Mouse (Mus musculus): ENCODE data around the gene Rnpepl1. TPM values are rescaled to one million over a fixed set of nuclear protein-coding genes. Genes with fewer than 3 reads are reported as not detected.
A peak's percentile ranks its signal among the peaks of the same experiment; 100 is the strongest.
"Not testable (repeated sequence)": the region's sequence is repeated elsewhere in the genome, so short reads cannot be mapped to it uniquely, and the experiment has no call there.

The Rnpepl1 gene
- polyA plus RNA-seq, 1 experiment, result 31.1 TPM

DNA sequence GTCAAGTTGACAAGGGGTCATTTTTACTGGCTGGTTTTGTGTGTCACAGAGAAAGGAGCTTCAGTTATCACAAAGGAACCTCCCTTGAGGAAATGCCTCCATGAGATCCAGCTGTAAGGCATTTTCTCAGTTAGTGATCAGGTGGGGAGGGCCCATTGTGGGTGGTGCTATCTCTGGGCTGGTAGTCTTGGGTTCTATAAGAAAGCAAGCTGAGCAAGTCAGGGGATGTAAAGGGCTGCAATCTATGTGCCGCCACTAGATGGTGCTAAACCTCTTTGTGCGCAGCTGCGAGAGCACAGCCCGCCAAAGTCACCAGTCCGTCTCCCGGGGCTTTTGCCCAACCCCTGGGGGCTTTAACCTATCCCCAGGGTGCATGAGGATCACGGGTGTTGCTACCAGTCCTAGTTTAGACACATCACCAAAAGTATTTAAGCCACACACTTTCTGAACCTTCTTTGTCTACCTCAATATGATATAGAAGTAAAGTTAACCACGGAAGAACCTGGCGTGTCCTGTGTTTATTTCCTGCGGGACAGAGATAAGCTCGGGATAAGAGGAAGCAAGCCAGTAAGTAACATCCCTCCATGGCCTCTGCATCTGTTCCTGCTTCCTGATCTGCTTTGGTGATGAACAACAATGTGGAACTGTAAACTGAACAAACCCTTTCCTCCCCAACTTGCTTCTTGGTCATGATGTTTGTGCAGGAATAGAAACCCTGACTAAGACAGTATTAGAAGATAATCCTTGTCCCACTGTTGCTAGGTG, 46.2 kb downstream of the Rnpepl1 start:
- not testable (repeated sequence) for H3K9me3 ChIP-seq (replicated peaks; ENCODE audit: control insufficient read depth, insufficient read depth, low read length, poor library complexity, severe bottlenecking); H3K36me3 ChIP-seq (ENCODE audit: control insufficient read depth, insufficient read depth, low read length, poor library complexity, severe bottlenecking); H3K27me3 ChIP-seq (ENCODE audit: control insufficient read depth, insufficient read depth, low read length, poor library complexity, severe bottlenecking); H3K4me3 ChIP-seq (ENCODE audit: low read depth, low read length); H3K9ac ChIP-seq (ENCODE audit: low read depth, poor library complexity, severe bottlenecking); H3K27ac ChIP-seq (ENCODE audit: insufficient read depth, low read length); H3K4me1 ChIP-seq (ENCODE audit: control insufficient read depth, insufficient read depth, low read length)
- peak; percentile 36 for TF ChIP-seq CTCF (IDR thresholded peaks at IDR 0.05; ENCODE audit: low read depth, low read length)

DNA sequence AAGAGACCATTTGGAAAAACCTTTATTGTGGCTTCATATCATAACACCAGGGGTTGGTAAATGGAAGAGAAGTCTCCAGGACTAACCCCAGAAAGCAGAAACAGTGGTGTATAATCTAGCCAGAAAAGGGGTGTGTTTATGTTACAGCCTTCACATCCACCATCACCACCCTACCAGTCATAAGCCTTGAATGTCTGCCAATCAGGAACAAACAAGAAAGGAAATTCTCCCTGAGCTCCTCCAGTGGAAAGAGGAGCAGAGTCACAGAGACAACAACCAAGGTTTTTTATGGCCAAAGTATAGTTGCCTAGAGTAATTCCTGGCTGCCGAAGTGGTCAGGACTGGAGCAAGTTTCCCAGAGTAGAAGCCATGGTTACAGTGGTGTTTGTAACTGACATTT, 48.4 kb downstream of the Rnpepl1 start:
- Histone ChIP-seq H3K27me3 (ENCODE audit: control insufficient read depth, insufficient read depth, low read length, poor library complexity, severe bottlenecking) (no peaks in the 10 kb centered on the region), H3K9ac (ENCODE audit: low read depth, poor library complexity, severe bottlenecking) (no peak overlapping the region), H3K36me3 (ENCODE audit: control insufficient read depth, insufficient read depth, low read length, poor library complexity, severe bottlenecking) (no peaks in the 10 kb centered on the region), H3K9me3 (replicated peaks; ENCODE audit: control insufficient read depth, insufficient read depth, low read length, poor library complexity, severe bottlenecking) (no peaks in the 10 kb centered on the region), H3K4me1 (ENCODE audit: control insufficient read depth, insufficient read depth, low read length) (no peaks in the 10 kb centered on the region), H3K4me3 (ENCODE audit: low read depth, low read length) (no peak overlapping the region), H3K27ac (ENCODE audit: insufficient read depth, low read length) (no peak overlapping the region)
- TF ChIP-seq CTCF (IDR thresholded peaks at IDR 0.05; ENCODE audit: low read depth, low read length), result no peak
- no peak for TF ChIP-seq EP300 (IDR thresholded peaks at IDR 0.05; ENCODE audit: insufficient read depth, low read depth, low read length)
- no peak for TF ChIP-seq POLR2A (IDR thresholded peaks at IDR 0.05; ENCODE audit: insufficient read depth, low read length)

DNA sequence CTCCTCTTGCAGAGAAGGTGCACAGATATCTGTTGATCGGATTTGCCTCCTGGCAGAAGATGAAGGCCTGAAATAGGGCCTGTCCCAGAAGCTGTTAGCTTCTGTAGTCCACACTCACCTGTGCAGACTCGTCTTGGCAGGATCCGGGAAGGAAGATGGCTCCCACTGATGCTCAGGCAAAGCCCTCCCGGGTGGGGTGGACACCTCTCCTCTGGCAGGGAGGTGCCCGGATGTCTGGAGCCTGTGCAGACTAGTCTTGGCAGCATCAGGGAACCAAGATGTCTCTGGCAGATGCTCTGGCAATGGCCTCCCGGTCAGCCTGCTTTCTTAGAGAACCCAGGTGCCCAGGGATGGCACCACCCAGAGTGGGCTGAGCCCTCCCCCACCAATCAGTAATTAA, 60.2 kb downstream of the Rnpepl1 start:
- not testable (repeated sequence) for H3K27ac ChIP-seq (ENCODE audit: insufficient read depth, low read length); H3K27me3 ChIP-seq (ENCODE audit: control insufficient read depth, insufficient read depth, low read length, poor library complexity, severe bottlenecking); H3K9me3 ChIP-seq (replicated peaks; ENCODE audit: control insufficient read depth, insufficient read depth, low read length, poor library complexity, severe bottlenecking); H3K9ac ChIP-seq (ENCODE audit: low read depth, poor library complexity, severe bottlenecking); H3K36me3 ChIP-seq (ENCODE audit: control insufficient read depth, insufficient read depth, low read length, poor library complexity, severe bottlenecking); H3K4me3 ChIP-seq (ENCODE audit: low read depth, low read length); H3K4me1 ChIP-seq (ENCODE audit: control insufficient read depth, insufficient read depth, low read length)

DNA sequence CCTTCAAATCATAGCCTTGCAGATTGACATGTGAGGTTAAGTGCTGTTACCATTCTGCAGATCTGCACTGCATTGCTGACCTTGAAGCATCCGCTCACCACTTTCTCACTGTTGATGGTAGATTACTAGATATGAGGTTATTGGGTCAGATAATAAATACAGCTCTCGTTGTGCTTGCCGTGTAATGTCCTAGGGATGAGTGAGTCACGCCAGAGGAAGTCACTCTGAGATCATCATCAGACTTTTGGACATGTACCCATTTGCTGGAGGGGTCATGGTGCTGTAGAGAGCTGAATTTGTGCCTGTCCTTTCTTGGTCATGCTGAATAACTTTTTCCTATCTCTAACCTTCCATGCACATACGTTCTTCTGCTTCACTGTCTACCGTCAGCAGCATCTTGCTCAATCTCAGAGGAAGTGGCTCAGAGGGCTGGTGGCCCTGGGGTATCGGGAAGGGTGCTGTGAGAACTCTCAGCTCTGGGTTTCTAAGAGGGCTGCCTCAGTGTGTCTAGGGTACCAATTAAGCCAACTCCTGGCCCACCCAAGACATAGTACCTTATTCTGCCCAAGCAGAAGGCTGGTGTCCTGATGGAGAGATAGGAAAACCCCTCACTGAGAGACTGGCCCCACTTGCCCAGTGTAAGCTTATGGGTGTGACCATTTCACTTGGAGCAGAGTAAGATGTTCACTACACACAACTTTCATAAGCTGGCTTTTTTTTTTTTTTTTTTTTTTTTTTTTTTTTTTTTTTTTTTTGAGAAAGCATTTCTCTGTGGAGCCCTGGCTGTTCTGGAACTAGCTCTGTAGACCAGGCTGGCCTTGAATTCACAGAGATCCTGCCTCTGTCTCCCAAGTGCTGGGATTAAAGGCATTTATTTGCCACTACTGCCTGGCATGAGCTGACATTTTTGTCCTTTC, 61.6 kb downstream of the Rnpepl1 start:
- no peak overlapping the region for H3K9ac ChIP-seq (ENCODE audit: low read depth, poor library complexity, severe bottlenecking)
- H3K9me3 ChIP-seq (replicated peaks; ENCODE audit: control insufficient read depth, insufficient read depth, low read length, poor library complexity, severe bottlenecking), result no peaks in the 10 kb centered on the region
- H3K27ac ChIP-seq (ENCODE audit: insufficient read depth, low read length), result no peak overlapping the region
- H3K27me3 ChIP-seq (ENCODE audit: control insufficient read depth, insufficient read depth, low read length, poor library complexity, severe bottlenecking), result no peaks in the 10 kb centered on the region
- no peaks in the 10 kb centered on the region for H3K36me3 ChIP-seq (ENCODE audit: control insufficient read depth, insufficient read depth, low read length, poor library complexity, severe bottlenecking)
- TF ChIP-seq CTCF (IDR thresholded peaks at IDR 0.05; ENCODE audit: low read depth, low read length), result no peak
- H3K4me1 ChIP-seq (ENCODE audit: control insufficient read depth, insufficient read depth, low read length), result no peaks in the 10 kb centered on the region
- H3K4me3 ChIP-seq (ENCODE audit: low read depth, low read length), result no peak overlapping the region

DNA sequence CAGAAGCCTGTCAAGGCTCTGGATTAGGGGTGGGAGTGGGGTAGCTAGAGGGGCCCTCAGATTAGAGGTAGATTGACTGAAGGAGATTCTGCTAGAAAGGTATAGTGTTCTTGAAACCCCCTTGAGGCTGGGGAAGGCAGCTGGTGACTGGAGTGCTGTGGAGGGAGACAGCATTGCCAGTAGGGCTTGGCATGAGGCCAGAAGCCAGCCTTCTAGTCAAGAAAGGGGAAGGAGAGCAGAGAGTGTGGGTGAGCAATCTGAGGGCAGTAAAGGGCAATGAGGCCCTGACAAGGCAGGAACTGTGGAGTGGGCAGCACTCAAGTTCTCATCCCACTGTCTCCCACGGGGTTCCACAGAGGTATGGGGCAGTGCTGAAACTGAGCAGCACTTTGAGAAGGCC, 62.3 kb downstream of the Rnpepl1 start:
- H3K36me3 ChIP-seq (ENCODE audit: control insufficient read depth, insufficient read depth, low read length, poor library complexity, severe bottlenecking), result no peaks in the 10 kb centered on the region
- H3K27ac ChIP-seq (ENCODE audit: insufficient read depth, low read length), result no peak overlapping the region
- no peaks in the 10 kb centered on the region for H3K27me3 ChIP-seq (ENCODE audit: control insufficient read depth, insufficient read depth, low read length, poor library complexity, severe bottlenecking)
- TF ChIP-seq CTCF (IDR thresholded peaks at IDR 0.05; ENCODE audit: low read depth, low read length) (no peak), EP300 (IDR thresholded peaks at IDR 0.05; ENCODE audit: insufficient read depth, low read depth, low read length) (no peak), POLR2A (IDR thresholded peaks at IDR 0.05; ENCODE audit: insufficient read depth, low read length) (no peak)
- H3K9me3 ChIP-seq (replicated peaks; ENCODE audit: control insufficient read depth, insufficient read depth, low read length, poor library complexity, severe bottlenecking), result no peaks in the 10 kb centered on the region
- no peaks in the 10 kb centered on the region for H3K4me1 ChIP-seq (ENCODE audit: control insufficient read depth, insufficient read depth, low read length)
- no peak overlapping the region for H3K4me3 ChIP-seq (ENCODE audit: low read depth, low read length)
- H3K9ac ChIP-seq (ENCODE audit: low read depth, poor library complexity, severe bottlenecking), result no peak overlapping the region

Other genes starting within 250 kb of the Rnpepl1 start
- gene Gpc1, start 79.1 kb upstream of the Rnpepl1 start, polyA plus RNA-seq (2011; ENCODE audit: insufficient read depth, insufficient read length, low read depth, missing spikeins), result 30.5 and 31.6 TPM in 2 replicates
- not detected in 2 replicates for gene Ankmy1, start 7.9 kb upstream of the Rnpepl1 start, polyA plus RNA-seq (2011; ENCODE audit: insufficient read depth, insufficient read length, low read depth, missing spikeins)
- 0.76 and 0.85 TPM in 2 replicates for gene Dusp28, start 3.8 kb upstream of the Rnpepl1 start, polyA plus RNA-seq (2011; ENCODE audit: insufficient read depth, insufficient read length, low read depth, missing spikeins)
- 17.1 and 17.9 TPM in 2 replicates for gene Capn10, start 23.6 kb downstream of the Rnpepl1 start, polyA plus RNA-seq (2011; ENCODE audit: insufficient read depth, insufficient read length, low read depth, missing spikeins)
- 0.17 TPM in 1 of 2 replicates, not detected in the other for gene Gpr35, start 40.1 kb downstream of the Rnpepl1 start, polyA plus RNA-seq (2011; ENCODE audit: insufficient read depth, insufficient read length, low read depth, missing spikeins)
- gene Aqp12, start 95.6 kb downstream of the Rnpepl1 start, polyA plus RNA-seq (2011; ENCODE audit: insufficient read depth, insufficient read length, low read depth, missing spikeins), result not detected in 2 replicates
- 95.0 and 97.1 TPM in 2 replicates for gene Kif1a, start 191.2 kb downstream of the Rnpepl1 start, polyA plus RNA-seq (2011; ENCODE audit: insufficient read depth, insufficient read length, low read depth, missing spikeins)
- gene Agxt, start 224.5 kb downstream of the Rnpepl1 start, polyA plus RNA-seq (2011; ENCODE audit: insufficient read depth, insufficient read length, low read depth, missing spikeins), result not detected in 2 replicates